Mouse (Mus musculus): ENCODE measurements around the gene Lrit3. TPM values are rescaled to one million over a fixed set of nuclear protein-coding genes. Genes with fewer than 3 reads are reported as not detected.

Gene Lrit3
- polyA plus RNA-seq, 1 experiment from 2014 or later = not detected

GRCm38 (mm10) chr3:129824891-129825290 is 21.1 kb upstream of the Lrit3 start:
- peaks cover 54% of the 10 kb centered on the region for H3K36me3 ChIP-seq

GRCm38 (mm10) chr3:129824146-129824545 is 20.3 kb upstream of the Lrit3 start:
- Histone ChIP-seq H3K27me3 (replicated peaks) (no peaks in the 10 kb centered on the region), H3K9me3 (replicated peaks) (no peaks in the 10 kb centered on the region), H3K4me3 (no peak overlapping the region), H3K36me3 (peaks cover 52% of the 10 kb centered on the region), H3K4me1 (replicated peaks) (peaks cover 6% of the 10 kb centered on the region), H3K27ac (ENCODE audit: poor library complexity, severe bottlenecking) (no peak overlapping the region), H3K4me2 (no peak overlapping the region), H3K9ac (no peak overlapping the region)
- ATAC-seq (ENCODE audit: insufficient number of reproducible peaks, low FRiP score) = no peak
- 96% methylated on average over 4 of the region's 4 CpGs for WGBS

More at GRCm38 (mm10) chr3:129824891-129825290, 21.1 kb upstream of the Lrit3 start:
- H3K4me3 ChIP-seq = no peak overlapping the region
- 90% methylated on average over 10 of the region's 10 CpGs for WGBS
- H3K27ac ChIP-seq (ENCODE audit: poor library complexity, severe bottlenecking) = no peak overlapping the region
- no peak for ATAC-seq (ENCODE audit: insufficient number of reproducible peaks, low FRiP score)
- no peak overlapping the region for H3K4me2 ChIP-seq
- peaks cover 13% of the 10 kb centered on the region for H3K4me1 ChIP-seq (replicated peaks)
- no peaks in the 10 kb centered on the region for H3K9me3 ChIP-seq (replicated peaks)
- H3K9ac ChIP-seq = no peak overlapping the region
- no peaks in the 10 kb centered on the region for H3K27me3 ChIP-seq (replicated peaks)

GRCm38 (mm10) chr3:129823293-129823692 is 19.5 kb upstream of the Lrit3 start:
- Histone ChIP-seq H3K9ac (no peak overlapping the region), H3K36me3 (peaks cover 47% of the 10 kb centered on the region), H3K4me3 (no peak overlapping the region), H3K4me2 (no peak overlapping the region), H3K27ac (ENCODE audit: poor library complexity, severe bottlenecking) (no peak overlapping the region), H3K4me1 (replicated peaks) (no peaks in the 10 kb centered on the region), H3K27me3 (replicated peaks) (no peaks in the 10 kb centered on the region), H3K9me3 (replicated peaks) (no peaks in the 10 kb centered on the region)
- no peak for ATAC-seq (ENCODE audit: insufficient number of reproducible peaks, low FRiP score)
- 51% methylated on average over 5 of the region's 5 CpGs for WGBS

- no peak within 1 kb of the TSS for H3K4me3 ChIP-seq
- peaks cover 37% of the 10 kb centered on the region for H3K36me3 ChIP-seq
- WGBS = 91% methylated on average over 11 of the region's 11 CpGs
- no peak within 1 kb of the TSS for H3K9ac ChIP-seq
- H3K27ac ChIP-seq (ENCODE audit: poor library complexity, severe bottlenecking) = no peak within 1 kb of the TSS
- no peaks in the 10 kb centered on the region for H3K27me3 ChIP-seq (replicated peaks)
- ATAC-seq (ENCODE audit: insufficient number of reproducible peaks, low FRiP score) = no peak
- no peak within 1 kb of the TSS for H3K4me2 ChIP-seq
- H3K9me3 ChIP-seq (replicated peaks) = no peaks in the 10 kb centered on the region
- H3K4me1 ChIP-seq (replicated peaks) = no peaks in the 10 kb centered on the region
Observed at GRCm38 (mm10) chr3:129822206-129822775, 18.5 kb upstream of the Lrit3 start, which contains the start of gene Rrh. Rrh (minus strand) TSS chr3:129822587.

GRCm38 (mm10) chr3:129821736-129822135 is 17.9 kb upstream of the Lrit3 start:
- Histone ChIP-seq H3K4me1 (replicated peaks) (no peaks in the 10 kb centered on the region), H3K27ac (ENCODE audit: poor library complexity, severe bottlenecking) (no peak overlapping the region), H3K4me2 (no peak overlapping the region), H3K9me3 (replicated peaks) (no peaks in the 10 kb centered on the region), H3K4me3 (no peak overlapping the region), H3K36me3 (peaks cover 35% of the 10 kb centered on the region), H3K9ac (no peak overlapping the region), H3K27me3 (replicated peaks) (no peaks in the 10 kb centered on the region)
- WGBS = 70% methylated on average over 8 of the region's 8 CpGs
- ATAC-seq (ENCODE audit: insufficient number of reproducible peaks, low FRiP score) = no peak

GRCm38 (mm10) chr3:129820847-129821246 is 17.0 kb upstream of the Lrit3 start:
- H3K4me2 ChIP-seq = no peak overlapping the region
- WGBS = 72% methylated on average over 9 of the region's 9 CpGs

GRCm38 (mm10) chr3:129799011-129799410 is 4.8 kb downstream of the Lrit3 start:
- Histone ChIP-seq H3K36me3 (no peaks in the 10 kb centered on the region), H3K27ac (ENCODE audit: poor library complexity, severe bottlenecking) (no peak overlapping the region), H3K4me2 (no peak overlapping the region), H3K27me3 (replicated peaks) (no peaks in the 10 kb centered on the region), H3K4me1 (replicated peaks) (peaks cover 5% of the 10 kb centered on the region; the same call in 1 of the 2 replicates), H3K9me3 (replicated peaks) (no peaks in the 10 kb centered on the region), H3K9ac (no peak overlapping the region), H3K4me3 (no peak overlapping the region)
- 78% methylated on average over 2 of the region's 2 CpGs for WGBS
- no peak for ATAC-seq (ENCODE audit: insufficient number of reproducible peaks, low FRiP score)

More at GRCm38 (mm10) chr3:129820847-129821246, 17.0 kb upstream of the Lrit3 start:
- ATAC-seq (ENCODE audit: insufficient number of reproducible peaks, low FRiP score) = no peak
- Histone ChIP-seq H3K27ac (ENCODE audit: poor library complexity, severe bottlenecking) (no peak overlapping the region), H3K27me3 (replicated peaks) (no peaks in the 10 kb centered on the region), H3K9ac (no peak overlapping the region), H3K4me1 (replicated peaks) (no peaks in the 10 kb centered on the region), H3K9me3 (replicated peaks) (no peaks in the 10 kb centered on the region), H3K36me3 (peaks cover 26% of the 10 kb centered on the region), H3K4me3 (no peak overlapping the region)

- WGBS = 44% methylated on average over 11 of the region's 11 CpGs
- no peaks in the 10 kb centered on the region for H3K9me3 ChIP-seq (replicated peaks)
- H3K4me3 ChIP-seq = no peak overlapping the region
- H3K27ac ChIP-seq (ENCODE audit: poor library complexity, severe bottlenecking) = no peak overlapping the region
- H3K4me1 ChIP-seq (replicated peaks) = peaks cover 5% of the 10 kb centered on the region; the same call in 1 of the 2 replicates
- ATAC-seq (ENCODE audit: insufficient number of reproducible peaks, low FRiP score) = no peak
- H3K9ac ChIP-seq = no peak overlapping the region
- H3K36me3 ChIP-seq = no peaks in the 10 kb centered on the region
- H3K27me3 ChIP-seq (replicated peaks) = no peaks in the 10 kb centered on the region
- peak overlapping the region; percentile 25; the same call in 1 of the 2 replicates for H3K4me2 ChIP-seq
Observed at GRCm38 (mm10) chr3:129798551-129798950, 5.3 kb downstream of the Lrit3 start.

GRCm38 (mm10) chr3:129797341-129797740 is 6.5 kb downstream of the Lrit3 start:
- ATAC-seq (ENCODE audit: insufficient number of reproducible peaks, low FRiP score) = no peak
- Histone ChIP-seq H3K9ac (no peak overlapping the region), H3K4me1 (replicated peaks) (peaks cover 5% of the 10 kb centered on the region; the same call in 1 of the 2 replicates), H3K4me2 (no peak overlapping the region), H3K4me3 (no peak overlapping the region), H3K36me3 (no peaks in the 10 kb centered on the region), H3K27me3 (replicated peaks) (no peaks in the 10 kb centered on the region), H3K9me3 (replicated peaks) (no peaks in the 10 kb centered on the region), H3K27ac (ENCODE audit: poor library complexity, severe bottlenecking) (no peak overlapping the region)
- WGBS = 75% methylated on average over 5 of the region's 5 CpGs

GRCm38 (mm10) chr3:129793801-129794200 is 10.0 kb downstream of the Lrit3 start:
- Histone ChIP-seq H3K9ac (no peak overlapping the region), H3K27ac (ENCODE audit: poor library complexity, severe bottlenecking) (no peak overlapping the region), H3K36me3 (no peaks in the 10 kb centered on the region), H3K9me3 (replicated peaks) (no peaks in the 10 kb centered on the region), H3K27me3 (replicated peaks) (no peaks in the 10 kb centered on the region; the same call in 1 of the 2 replicates), H3K4me1 (replicated peaks) (peaks cover 5% of the 10 kb centered on the region; the same call in 1 of the 2 replicates), H3K4me3 (no peak overlapping the region), H3K4me2 (no peak overlapping the region)
- 86% methylated on average over 5 of the region's 5 CpGs for WGBS
- no peak for ATAC-seq (ENCODE audit: insufficient number of reproducible peaks, low FRiP score)

GRCm38 (mm10) chr3:129782746-129783145 is 21.1 kb downstream of the Lrit3 start:
- ATAC-seq (ENCODE audit: insufficient number of reproducible peaks, low FRiP score) = no peak
- H3K27me3 ChIP-seq (replicated peaks) = no peaks in the 10 kb centered on the region

GRCm38 (mm10) chr3:129781435-129781834 is 22.4 kb downstream of the Lrit3 start:
- H3K36me3 ChIP-seq = no peaks in the 10 kb centered on the region
- no peaks in the 10 kb centered on the region for H3K27me3 ChIP-seq (replicated peaks)
- H3K27ac ChIP-seq (ENCODE audit: poor library complexity, severe bottlenecking) = no peak overlapping the region
- no peaks in the 10 kb centered on the region for H3K4me1 ChIP-seq (replicated peaks)
- 56% methylated on average over 10 of the region's 10 CpGs for WGBS
- H3K9me3 ChIP-seq (replicated peaks) = no peaks in the 10 kb centered on the region
- no peak for ATAC-seq (ENCODE audit: insufficient number of reproducible peaks, low FRiP score)
- no peak overlapping the region for H3K9ac ChIP-seq
- no peak overlapping the region for H3K4me2 ChIP-seq
- no peak overlapping the region for H3K4me3 ChIP-seq

More at GRCm38 (mm10) chr3:129782746-129783145, 21.1 kb downstream of the Lrit3 start:
- Histone ChIP-seq H3K4me3 (no peak overlapping the region), H3K36me3 (no peaks in the 10 kb centered on the region), H3K27ac (ENCODE audit: poor library complexity, severe bottlenecking) (no peak overlapping the region), H3K4me1 (replicated peaks) (no peaks in the 10 kb centered on the region), H3K9me3 (replicated peaks) (no peaks in the 10 kb centered on the region), H3K9ac (no peak overlapping the region), H3K4me2 (no peak overlapping the region)
- 80% methylated on average over 3 of the region's 3 CpGs for WGBS

Data from heart, embryonic 12.5 days (tissue).